Mouse (Mus musculus) lung, embryonic 15.5 days (tissue): ENCODE results near the gene H2afy2. TPM values are rescaled to one million over a fixed set of nuclear protein-coding genes. Genes with fewer than 3 reads are reported as not detected.

Experiments
- ATAC-seq: fragments of 200-750 bp; cut with Nextera tagmentation; 2 replicates; pipeline ENCODE4 v1.8.0; 2017; ENCODE audit warnings: moderate number of reproducible peaks, borderline replicate concordance; ENCODE audit not compliant: low FRiP score, low TSS enrichment; ENCODE audit errors: extremely low read depth
- H3K27ac ChIP-seq: fragments of 300-500 bp; sonication (generic); 2 replicates; pipeline ENCODE4 v1.5.1; 2015; ENCODE audit warnings: moderate library complexity, mild to moderate bottlenecking, inconsistent platforms
- H3K27me3 ChIP-seq: fragments of 300-500 bp; sonication (generic); 2 replicates; pipeline ENCODE4 v1.6.1; 2015; ENCODE audit warnings: inconsistent platforms
- H3K36me3 ChIP-seq: fragments of 300-500 bp; sonication (generic); 2 replicates; pipeline ENCODE4 v1.6.1; 2015; ENCODE audit warnings: inconsistent platforms
- H3K4me1 ChIP-seq: fragments of 300-500 bp; sonication (generic); 2 replicates; pipeline ENCODE4 v1.6.1; 2015; ENCODE audit warnings: inconsistent platforms
- H3K4me2 ChIP-seq: fragments of 300-500 bp; sonication (generic); 2 replicates; pipeline ENCODE4 v1.6.1; 2015; ENCODE audit warnings: inconsistent platforms, mild to moderate bottlenecking, moderate library complexity
- H3K4me3 ChIP-seq: fragments of 300-500 bp; sonication (generic); 2 replicates; pipeline ENCODE4 v1.5.1; 2015; ENCODE audit warnings: mild to moderate bottlenecking, inconsistent platforms
- H3K9ac ChIP-seq: fragments of 300-500 bp; sonication (generic); 2 replicates; pipeline ENCODE4 v1.6.1; 2015; ENCODE audit warnings: inconsistent platforms
- H3K9me3 ChIP-seq: fragments of 300-500 bp; sonication (generic); 2 replicates; pipeline ENCODE4 v1.6.1; 2016; ENCODE audit warnings: inconsistent platforms
- WGBS: fragments of 180-500 bp; shearing (Covaris S2); methylation state at CpG from one replicate; pipeline ENCODE4 v1.1.7; 2015; 5-methylcytosine and 5-hydroxymethylcytosine counted together
- microRNA-seq: library from miRNA; unstranded; fragments of <30 nt; microRNA quantifications from one replicate; pipeline ENCODE4, GENCODE M21; 2016
- polyA plus RNA-seq: library from polyadenylated mRNA; unstranded; fragments of >200 nt; fragmentation: Nextera tagmentation; extraction: Ambion mirVana; gene quantifications from 2 replicates; pipeline ENCODE4 v1.2.1, GENCODE M21; 2015

H2afy2 gene
- polyA plus RNA-seq, 1 experiment from 2014 or later: 137 TPM

DNA sequence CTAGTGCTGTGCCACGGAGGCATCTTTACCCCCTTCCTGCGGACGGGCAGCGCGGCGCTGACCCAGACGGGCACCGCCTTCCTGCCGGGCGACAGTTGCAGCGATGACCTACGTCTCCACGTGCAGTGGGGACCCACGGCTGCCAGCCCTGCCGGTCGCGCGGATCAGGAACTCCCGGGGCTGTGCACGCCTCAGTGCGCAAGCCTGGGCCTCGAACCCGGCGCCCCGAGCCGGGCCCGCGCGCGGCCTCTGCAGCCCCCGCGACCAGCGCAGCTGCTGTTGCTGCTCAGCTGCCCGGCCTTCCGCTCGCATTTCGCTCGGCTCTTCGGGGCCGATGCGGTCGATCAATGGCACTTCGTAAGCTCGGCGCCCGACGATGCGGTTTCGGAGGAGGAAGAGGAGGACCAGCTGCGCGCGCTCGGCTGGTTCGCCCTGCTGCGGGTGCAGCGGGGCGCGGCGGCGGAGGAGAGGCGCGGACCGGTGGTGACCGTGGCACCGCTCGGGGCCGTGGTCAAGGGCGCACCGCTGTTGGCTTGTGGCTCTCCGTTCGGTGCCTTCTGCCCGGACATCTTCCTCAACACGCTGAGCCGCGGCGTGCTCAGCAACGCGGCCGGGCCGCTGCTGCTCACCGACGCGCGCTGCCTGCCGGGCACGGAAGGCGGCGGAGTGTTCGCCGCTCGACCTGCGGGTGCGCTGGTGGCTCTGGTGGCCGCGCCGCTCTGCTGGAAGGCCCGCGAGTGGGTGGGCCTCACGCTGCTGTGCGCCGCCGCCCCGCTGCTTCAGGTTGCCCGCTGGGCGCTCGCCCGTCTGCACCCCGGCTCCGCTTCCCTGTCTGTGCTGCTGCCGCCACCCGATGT is 88.0 kb downstream of the H2afy2 start:
- peak; percentile 60 for ATAC-seq
- H3K4me1 ChIP-seq: peaks cover 15% of the 10 kb centered on the region
- H3K4me2 ChIP-seq: peak overlapping the region; percentile 99
- peak overlapping the region; percentile 85 for H3K4me3 ChIP-seq
- no peak overlapping the region for H3K27ac ChIP-seq
- no peaks in the 10 kb centered on the region for H3K9me3 ChIP-seq
- H3K27me3 ChIP-seq: no peaks in the 10 kb centered on the region
- peak overlapping the region; percentile 56 for H3K9ac ChIP-seq
- peaks cover 20% of the 10 kb centered on the region for H3K36me3 ChIP-seq
- whole genome bisulfite sequencing: under 1% methylated on average over 101 of the region's 111 CpGs

DNA sequence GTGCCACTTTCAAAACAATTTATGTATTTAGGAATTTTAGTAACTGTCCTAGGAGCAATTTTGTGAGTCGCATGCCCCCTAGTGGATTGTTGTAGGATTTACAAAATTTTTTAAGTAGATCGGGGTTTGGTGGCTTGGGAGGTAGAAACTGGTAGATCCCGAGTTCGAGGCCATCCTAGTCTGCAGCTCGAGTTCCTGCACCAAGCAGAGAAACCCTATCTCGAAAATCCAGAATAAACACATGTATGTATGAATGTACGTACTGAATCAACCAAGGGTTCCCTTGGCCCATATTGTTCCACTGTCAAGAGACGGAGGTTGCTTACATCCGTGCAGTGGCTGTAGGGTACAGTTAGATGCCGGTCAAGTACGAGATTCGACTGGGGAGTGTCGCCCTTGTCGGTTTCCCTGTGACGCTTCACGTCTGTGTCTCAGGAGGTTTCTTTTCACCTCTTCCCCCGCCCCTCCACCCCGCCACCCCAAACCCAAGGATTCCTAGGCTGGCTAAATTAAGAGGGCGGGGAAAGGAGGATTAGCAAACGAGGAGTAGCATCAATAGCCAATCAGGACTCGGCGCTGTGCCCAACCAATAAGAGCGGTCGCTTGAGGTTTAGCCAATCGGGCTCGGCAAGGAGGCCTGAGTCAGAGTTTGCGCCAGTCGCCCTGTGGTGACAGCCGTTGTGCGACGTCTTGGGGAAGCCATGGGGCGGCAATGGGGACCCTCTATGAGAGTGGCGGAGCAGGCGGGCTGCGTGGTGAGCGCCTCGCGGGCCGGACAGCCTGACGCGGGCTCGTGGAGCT is 88.9 kb downstream of the H2afy2 start, which contains the start of gene Tysnd1:
TSS of gene Tysnd1 (plus strand) at position 645 of the 801 bp plus-strand sequence.
- H3K4me2 ChIP-seq: peak within 1 kb of the TSS; percentile 99
- H3K4me3 ChIP-seq: peak within 1 kb of the TSS; percentile 85
- H3K27me3 ChIP-seq: no peaks in the 10 kb centered on the region
- H3K9ac ChIP-seq: peak within 1 kb of the TSS; percentile 56
- H3K4me1 ChIP-seq: peaks cover 15% of the 10 kb centered on the region
- H3K27ac ChIP-seq: no peak within 1 kb of the TSS
- under 1% methylated on average over 42 of the region's 42 CpGs for WGBS
- H3K36me3 ChIP-seq: peaks cover 29% of the 10 kb centered on the region
- ATAC-seq: peak; percentile 95
- H3K9me3 ChIP-seq: no peaks in the 10 kb centered on the region

DNA sequence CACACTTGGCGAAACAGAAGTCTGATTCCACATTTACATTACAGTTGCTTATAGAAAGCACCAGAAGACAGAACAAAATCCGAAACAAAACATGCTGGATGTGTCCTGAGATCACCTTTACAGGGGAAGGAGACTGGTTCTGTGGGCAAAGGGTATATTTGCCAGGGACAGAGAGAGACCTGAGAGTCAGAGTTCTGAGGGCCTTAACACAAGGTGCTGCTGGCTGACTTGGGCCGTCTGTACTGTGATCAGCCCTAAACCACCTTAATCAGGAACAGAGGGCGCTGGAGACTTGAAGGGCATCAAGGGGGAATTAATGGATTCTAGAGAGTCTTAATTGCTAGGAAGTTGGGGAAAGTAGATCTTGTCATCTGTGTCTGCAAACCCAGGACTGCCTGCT is 90.4 kb downstream of the H2afy2 start:
- peaks cover 44% of the 10 kb centered on the region for H3K36me3 ChIP-seq
- H3K4me2 ChIP-seq: no peak overlapping the region
- peaks cover 15% of the 10 kb centered on the region for H3K4me1 ChIP-seq
- H3K9ac ChIP-seq: no peak overlapping the region
- no peaks in the 10 kb centered on the region for H3K27me3 ChIP-seq
- no peak for ATAC-seq
- no peak overlapping the region for H3K4me3 ChIP-seq
- H3K9me3 ChIP-seq: no peaks in the 10 kb centered on the region
- no peak overlapping the region for H3K27ac ChIP-seq
- 76% methylated on average over 4 of the region's 4 CpGs for WGBS

DNA sequence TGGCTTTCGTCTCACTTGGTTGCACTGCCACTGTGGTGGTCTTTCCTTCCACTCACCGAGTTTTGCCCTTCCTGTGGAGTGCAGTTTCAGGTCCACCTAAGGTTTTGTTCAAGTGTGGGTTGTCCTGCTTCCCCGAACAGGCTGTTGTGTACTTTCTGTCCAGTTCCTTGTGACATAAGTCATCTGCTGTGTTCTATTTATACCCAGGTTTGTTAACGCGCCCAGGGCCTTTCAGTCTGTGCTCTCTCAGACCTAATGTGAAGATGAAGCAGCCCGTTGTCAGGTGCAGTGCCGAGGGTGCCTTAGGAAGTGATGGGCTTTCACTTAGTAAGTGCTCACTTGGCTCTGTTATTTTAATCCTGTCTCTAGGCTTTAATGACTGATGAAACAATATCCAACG is 94.5 kb downstream of the H2afy2 start:
- WGBS: 85% methylated on average over 8 of the region's 8 CpGs
- no peaks in the 10 kb centered on the region for H3K27me3 ChIP-seq
- no peak for ATAC-seq

More for the DNA sequence above, 94.5 kb downstream of the H2afy2 start:
- Histone ChIP-seq H3K9ac (no peak overlapping the region), H3K9me3 (no peaks in the 10 kb centered on the region), H3K4me3 (no peak overlapping the region), H3K4me2 (no peak overlapping the region), H3K36me3 (peaks cover 85% of the 10 kb centered on the region), H3K4me1 (no peaks in the 10 kb centered on the region), H3K27ac (no peak overlapping the region)

Small RNAs within 50 kb of the gene (microRNA-seq; reads per million reads assigned to microRNA genes)
- not detected for gene Mir5108

Other genes starting within 250 kb of the H2afy2 start
- 0.06 TPM in 1 of 2 replicates, not detected in the other for gene Npffr1, start 188.7 kb downstream of the H2afy2 start, polyA plus RNA-seq
- gene Ppa1, start 135.6 kb downstream of the H2afy2 start, polyA plus RNA-seq: 171 and 188 TPM in 2 replicates
- gene Sar1a, start 103.8 kb downstream of the H2afy2 start, polyA plus RNA-seq: 242 and 243 TPM in 2 replicates
- gene Tysnd1, start 88.6 kb downstream of the H2afy2 start, polyA plus RNA-seq: 34.7 and 36.6 TPM in 2 replicates
- gene Aifm2, start 68.9 kb downstream of the H2afy2 start, polyA plus RNA-seq: 14.0 and 14.3 TPM in 2 replicates
- gene Col13a1, start 195.0 kb upstream of the H2afy2 start, polyA plus RNA-seq: 32.3 and 32.6 TPM in 2 replicates